Mouse (Mus musculus): ENCODE measurements at regions not wholly inside any gene's neighbourhood (a gene's known extent, or its start where the extent isn't known, plus 50 kb on each side); places are given as distances from the start of the nearest gene placed in this dataset.

DNA sequence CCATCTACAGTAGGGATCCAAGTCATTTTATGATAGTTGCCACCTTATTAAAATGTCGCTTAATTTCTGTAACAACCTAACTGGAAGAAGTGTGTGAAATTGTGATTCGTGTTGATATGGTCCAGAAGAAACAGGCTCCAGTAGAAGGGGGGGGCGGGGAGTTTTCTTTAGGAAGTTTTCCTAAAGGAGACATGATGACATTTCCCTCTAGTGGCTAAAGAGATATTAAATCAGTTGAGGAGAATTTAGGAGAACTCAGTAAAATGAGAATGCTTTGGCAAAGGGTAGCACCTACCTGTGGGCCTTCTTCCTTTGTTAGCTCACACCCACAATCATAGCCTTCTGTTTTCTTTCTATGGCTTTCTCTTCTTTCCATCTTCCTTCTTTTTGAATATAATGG is 107.7 kb downstream of the Tnfsf18 start:
- H3K27ac ChIP-seq, result no peak overlapping the region
- no peak overlapping the region for H3K4me3 ChIP-seq
- DNase-seq (ENCODE audit: low spot score), result no peak
- H3K9me3 ChIP-seq, result no peaks in the 10 kb centered on the region
- H3K4me1 ChIP-seq (replicated peaks), result no peaks in the 10 kb centered on the region
- H3K36me3 ChIP-seq, result no peaks in the 10 kb centered on the region
- WGBS, result 84% methylated on average over 3 of the region's 3 CpGs
- no peaks in the 10 kb centered on the region for H3K27me3 ChIP-seq (ENCODE audit: insufficient read depth, poor library complexity, severe bottlenecking)

DNA sequence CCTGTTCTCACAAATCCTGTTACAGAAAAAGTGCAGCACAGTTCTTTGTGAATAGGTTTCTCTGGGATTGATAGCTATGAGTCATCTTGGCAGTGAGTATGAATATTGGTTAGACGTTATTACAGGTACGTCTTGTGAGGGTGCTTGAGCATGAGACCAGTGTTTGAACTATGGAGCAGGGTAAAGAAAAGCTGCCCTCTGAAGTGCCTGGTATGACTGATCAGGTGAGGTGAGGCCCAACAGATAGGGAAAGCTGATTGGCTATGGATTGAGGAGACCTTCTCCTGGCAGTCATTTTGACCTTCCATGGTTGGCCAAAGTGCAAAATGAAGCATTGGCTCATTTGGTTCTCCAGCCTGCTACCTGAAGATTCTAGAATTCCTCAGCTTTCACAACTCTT is 106.7 kb downstream of the Tnfsf18 start:
- no peaks in the 10 kb centered on the region for H3K4me1 ChIP-seq (replicated peaks)
- no peaks in the 10 kb centered on the region for H3K36me3 ChIP-seq
- H3K27ac ChIP-seq, result no peak overlapping the region
- no peaks in the 10 kb centered on the region for H3K9me3 ChIP-seq
- DNase-seq (ENCODE audit: low spot score), result no peak
- no peaks in the 10 kb centered on the region for H3K27me3 ChIP-seq (ENCODE audit: insufficient read depth, poor library complexity, severe bottlenecking)
- H3K4me3 ChIP-seq, result no peak overlapping the region
- WGBS, result 97% methylated on average over 2 of the region's 2 CpGs

DNA sequence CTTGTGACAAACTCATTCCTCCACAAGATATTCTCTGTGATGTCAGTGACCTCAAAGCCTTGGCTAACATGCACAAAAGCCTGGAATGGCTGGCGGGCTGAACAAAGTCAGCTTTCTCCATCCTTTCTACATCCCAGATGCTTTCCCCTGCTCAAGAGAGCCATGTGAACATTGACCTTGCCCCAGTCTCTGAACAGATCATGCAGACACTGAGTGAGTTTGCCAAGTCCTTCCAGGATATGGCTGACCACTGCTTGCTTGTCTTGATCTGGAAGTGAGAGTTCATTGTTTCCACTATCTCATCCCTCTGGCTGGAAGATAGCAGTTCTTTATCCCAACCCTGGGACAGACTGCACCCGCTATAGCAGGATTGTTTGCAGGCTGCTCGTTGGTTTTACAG is 103.7 kb downstream of the Tnfsf18 start:
- Histone ChIP-seq H3K36me3 (no peaks in the 10 kb centered on the region), H3K4me3 (no peak overlapping the region), H3K27ac (no peak overlapping the region), H3K9me3 (no peaks in the 10 kb centered on the region), H3K27me3 (ENCODE audit: insufficient read depth, poor library complexity, severe bottlenecking) (no peaks in the 10 kb centered on the region), H3K4me1 (replicated peaks) (no peaks in the 10 kb centered on the region)
- 90% methylated on average over 3 of the region's 3 CpGs for WGBS
- no peak for DNase-seq (ENCODE audit: low spot score)

DNA sequence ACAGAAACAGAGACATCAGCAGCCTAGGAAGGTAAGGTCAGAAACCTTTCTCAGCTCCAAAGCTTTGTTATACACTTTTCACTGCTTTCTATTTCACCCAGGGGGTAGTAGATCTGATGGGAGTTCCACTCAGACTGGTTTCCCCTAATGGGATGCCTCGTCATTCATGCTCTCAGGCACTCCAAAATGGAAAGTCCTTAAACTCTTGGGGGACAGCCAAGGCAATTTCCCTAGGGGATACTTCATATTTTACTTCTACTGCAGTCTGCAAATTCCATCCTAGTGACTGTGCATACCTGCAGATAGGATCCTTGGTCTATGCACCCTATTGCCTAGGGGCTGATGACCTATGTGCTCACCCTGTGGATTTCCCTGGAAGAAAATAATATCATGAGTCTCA is 82.1 kb downstream of the Tnfsf18 start:
- DNase-seq (ENCODE audit: low spot score), result no peak
- no peaks in the 10 kb centered on the region for H3K36me3 ChIP-seq
- H3K4me3 ChIP-seq, result no peak overlapping the region
- no peaks in the 10 kb centered on the region for H3K27me3 ChIP-seq (ENCODE audit: insufficient read depth, poor library complexity, severe bottlenecking)
- 84% methylated on average over 1 of the region's 1 CpGs for WGBS
- no peaks in the 10 kb centered on the region for H3K9me3 ChIP-seq
- H3K27ac ChIP-seq, result no peak overlapping the region
- no peaks in the 10 kb centered on the region for H3K4me1 ChIP-seq (replicated peaks)

DNA sequence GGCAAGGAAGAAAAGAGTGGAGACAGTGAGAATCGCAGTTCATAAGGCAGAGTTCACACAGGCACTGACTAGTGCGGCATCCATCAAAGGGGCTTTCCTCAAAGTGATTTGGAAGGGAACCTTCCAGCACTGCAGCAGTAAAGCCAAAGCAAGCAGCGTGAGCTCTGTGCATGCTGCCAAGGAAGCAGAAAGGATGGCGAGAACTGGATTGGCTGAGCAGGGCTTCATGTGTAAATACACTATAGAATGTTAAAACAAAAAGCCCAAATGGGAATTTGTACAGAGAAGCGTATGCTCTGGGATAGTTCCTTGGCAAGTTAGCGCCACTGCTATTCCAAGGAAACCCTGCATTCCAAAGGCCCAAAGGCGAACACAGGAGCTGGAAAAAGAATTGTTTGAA is 81.5 kb downstream of the Tnfsf18 start:
- Histone ChIP-seq H3K27ac (no peak overlapping the region), H3K36me3 (no peaks in the 10 kb centered on the region), H3K4me1 (replicated peaks) (no peaks in the 10 kb centered on the region), H3K9me3 (no peaks in the 10 kb centered on the region), H3K27me3 (ENCODE audit: insufficient read depth, poor library complexity, severe bottlenecking) (no peaks in the 10 kb centered on the region), H3K4me3 (no peak overlapping the region)
- WGBS, result 74% methylated on average over 7 of the region's 7 CpGs
- DNase-seq (ENCODE audit: low spot score), result no peak

DNA sequence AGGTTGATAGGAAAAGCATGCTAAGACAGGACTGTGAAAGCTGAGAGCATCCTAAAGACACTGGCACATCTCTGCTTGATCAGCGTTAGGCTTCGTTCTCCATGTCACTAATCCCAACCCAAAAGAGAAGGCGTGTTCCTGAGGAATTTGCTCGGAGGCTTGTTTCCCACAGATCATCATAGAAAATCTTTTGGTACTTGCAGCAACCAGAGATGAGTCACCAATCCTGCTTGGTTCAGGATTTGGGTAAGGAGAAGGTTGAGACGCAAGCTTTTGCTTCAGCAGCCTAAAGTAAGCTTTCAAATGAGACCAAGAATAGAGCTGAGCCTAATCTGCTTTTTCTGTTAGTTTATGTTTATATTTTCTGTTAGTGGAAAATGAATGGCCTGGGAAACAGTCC is 80.7 kb downstream of the Tnfsf18 start:
- Histone ChIP-seq H3K4me1 (replicated peaks) (no peaks in the 10 kb centered on the region), H3K9me3 (no peaks in the 10 kb centered on the region), H3K27ac (no peak overlapping the region), H3K27me3 (ENCODE audit: insufficient read depth, poor library complexity, severe bottlenecking) (no peaks in the 10 kb centered on the region), H3K36me3 (no peaks in the 10 kb centered on the region), H3K4me3 (no peak overlapping the region)
- WGBS, result 89% methylated on average over 5 of the region's 5 CpGs
- DNase-seq (ENCODE audit: low spot score), result no peak

DNA sequence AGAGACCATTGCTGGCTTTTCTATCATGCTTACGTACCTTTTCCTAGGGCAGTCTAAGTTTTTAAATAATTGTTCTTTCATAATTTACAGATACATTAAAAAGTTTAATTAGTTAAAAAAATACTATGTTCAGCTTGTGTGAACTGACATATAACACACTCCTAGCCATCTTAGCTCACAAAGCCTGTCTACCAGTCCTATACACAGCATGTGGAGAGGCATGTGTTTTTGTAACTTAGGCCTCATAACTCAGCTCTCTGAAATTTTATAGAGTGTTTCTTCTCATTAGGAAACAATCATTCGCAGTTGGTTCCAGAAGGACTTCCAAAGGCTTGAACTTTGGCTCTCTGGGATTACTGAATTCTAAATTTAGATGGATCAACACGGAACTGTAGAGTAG is 76.3 kb downstream of the Tnfsf18 start:
- 80% methylated on average over 3 of the region's 3 CpGs for WGBS
- no peaks in the 10 kb centered on the region for H3K4me1 ChIP-seq (replicated peaks)
- no peak overlapping the region for H3K27ac ChIP-seq
- H3K36me3 ChIP-seq, result no peaks in the 10 kb centered on the region
- no peaks in the 10 kb centered on the region for H3K27me3 ChIP-seq (ENCODE audit: insufficient read depth, poor library complexity, severe bottlenecking)
- no peak overlapping the region for H3K4me3 ChIP-seq
- no peak for DNase-seq (ENCODE audit: low spot score)
- H3K9me3 ChIP-seq, result no peaks in the 10 kb centered on the region

DNA sequence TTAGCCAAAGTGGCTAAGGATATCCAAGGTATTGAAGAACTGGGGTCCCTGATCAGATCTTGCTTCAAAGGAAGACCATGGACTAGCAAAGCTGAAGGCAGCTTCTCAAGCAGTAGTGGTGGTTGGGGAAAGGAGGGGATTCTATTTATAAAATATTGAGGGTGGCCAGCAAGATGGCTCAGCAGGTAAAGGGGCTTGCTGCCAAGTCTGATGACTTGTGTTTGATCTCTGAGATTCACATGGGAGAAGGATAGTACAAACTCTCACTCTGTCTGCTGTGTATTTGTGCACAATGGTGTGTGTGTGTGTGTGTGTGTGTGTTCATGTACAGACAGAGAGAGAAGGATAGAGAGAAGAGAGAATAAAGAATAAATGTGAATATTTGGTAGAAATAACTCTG is 73.4 kb downstream of the Tnfsf18 start:
- H3K27ac ChIP-seq, result no peak overlapping the region
- no peaks in the 10 kb centered on the region for H3K36me3 ChIP-seq
- no peak for DNase-seq (ENCODE audit: low spot score)
- H3K4me1 ChIP-seq (replicated peaks), result no peaks in the 10 kb centered on the region
- H3K27me3 ChIP-seq (ENCODE audit: insufficient read depth, poor library complexity, severe bottlenecking), result no peaks in the 10 kb centered on the region
- H3K9me3 ChIP-seq, result no peaks in the 10 kb centered on the region
- no peak overlapping the region for H3K4me3 ChIP-seq

DNA sequence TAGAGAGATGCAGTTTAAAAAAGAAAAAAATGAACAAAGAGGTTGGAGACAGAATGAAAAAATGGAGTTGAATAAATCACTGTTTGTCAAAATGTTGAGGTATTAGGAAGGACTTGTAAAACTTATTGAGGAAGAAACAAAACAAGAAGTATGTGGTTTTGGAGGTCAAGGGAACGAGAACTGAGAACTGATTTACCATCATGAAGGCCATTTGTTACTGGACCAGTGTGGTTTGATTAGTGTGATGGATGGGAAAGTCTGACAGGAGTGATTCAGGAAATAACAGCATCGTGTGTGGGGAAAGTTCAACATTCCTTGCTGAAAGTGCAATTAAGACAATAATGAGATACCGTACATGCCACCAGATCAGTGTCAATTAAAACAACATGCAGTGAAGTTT is 65.9 kb downstream of the Tnfsf18 start:
- H3K27ac ChIP-seq, result no peak overlapping the region
- 83% methylated on average over 3 of the region's 3 CpGs for WGBS
- no peaks in the 10 kb centered on the region for H3K36me3 ChIP-seq
- no peak for DNase-seq (ENCODE audit: low spot score)
- H3K9me3 ChIP-seq, result no peaks in the 10 kb centered on the region
- no peaks in the 10 kb centered on the region for H3K27me3 ChIP-seq (ENCODE audit: insufficient read depth, poor library complexity, severe bottlenecking)
- H3K4me1 ChIP-seq (replicated peaks), result no peaks in the 10 kb centered on the region
- no peak overlapping the region for H3K4me3 ChIP-seq
